Comparison of ENCODE assay signal across 20 mouse cellular contexts in the genomic region with DNA sequence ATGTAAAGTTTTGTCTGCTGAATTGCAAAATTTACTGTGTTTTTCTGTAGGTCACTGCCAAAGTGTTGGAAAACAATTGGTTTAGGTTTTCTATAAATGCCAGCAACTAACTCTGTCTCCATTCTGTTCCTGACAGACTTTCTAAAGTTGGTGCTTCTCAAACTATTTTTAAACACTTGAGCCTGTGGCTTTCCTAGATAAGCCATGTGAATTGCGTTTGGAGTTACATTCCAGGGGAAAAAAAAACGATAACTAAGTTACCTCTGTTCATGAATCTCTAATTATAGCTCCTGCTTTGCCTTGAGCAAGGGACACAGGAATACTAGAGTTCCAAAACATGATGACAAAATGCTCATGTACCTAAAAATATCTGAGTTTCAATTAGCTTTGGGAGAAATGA.
DNase-seq lines count a peak whose midpoint lies in the region; ATAC-seq lines count a peak whose summit lies in the region.
"Had no signal": no experiment of that assay in that cellular context is flagged by ENCODE, and none has a peak within 500 bp of the region (broad histone marks: within the 10 kb centered on the region; RNA-seq: fewer than 3 reads in every experiment).

No protein-coding gene starts in this region.

- H3K27ac ChIP-seq in heart, embryonic 10.5 days, result peak overlapping the region; percentile 67
- no peak overlapping the region; the same call in 1 of the 2 replicates for H3K27ac ChIP-seq in heart, embryonic 12.5 days (ENCODE audit: poor library complexity, severe bottlenecking)
- H3K27ac ChIP-seq in heart, embryonic 15.5 days, result peak overlapping the region; percentile 75
- H3K27ac ChIP-seq: embryonic facial prominence, embryonic 15.5 days; forebrain, embryonic 10.5 days; forebrain, embryonic 15.5 days; hindbrain, embryonic 15.5 days had no signal

- H3K4me3 ChIP-seq in heart, embryonic 10.5 days, result no peak overlapping the region
- H3K4me3 ChIP-seq in heart, embryonic 12.5 days, result no peak overlapping the region
- no peak overlapping the region for H3K4me3 ChIP-seq in heart, embryonic 15.5 days
- H3K4me3 ChIP-seq: embryonic facial prominence, embryonic 15.5 days; erythroblast, embryonic 14.5 days; forebrain, embryonic 10.5 days; forebrain, embryonic 15.5 days; hindbrain, embryonic 15.5 days had no signal

- H3K4me2 ChIP-seq in heart, embryonic 12.5 days, result no peak overlapping the region
- no peak overlapping the region for H3K4me2 ChIP-seq in heart, embryonic 15.5 days
- H3K4me2 ChIP-seq: embryonic facial prominence, embryonic 15.5 days; forebrain, embryonic 15.5 days; hindbrain, embryonic 15.5 days had no signal

- no peaks in the 10 kb centered on the region for H3K4me1 ChIP-seq in heart, embryonic 10.5 days
- H3K4me1 ChIP-seq in heart, embryonic 12.5 days (replicated peaks), result no peaks in the 10 kb centered on the region
- H3K4me1 ChIP-seq in heart, embryonic 15.5 days (replicated peaks), result no peaks in the 10 kb centered on the region
- H3K4me1 ChIP-seq: embryonic facial prominence, embryonic 15.5 days; forebrain, embryonic 10.5 days; forebrain, embryonic 15.5 days; hindbrain, embryonic 15.5 days had no signal

- H3K36me3 ChIP-seq in heart, embryonic 10.5 days, result no peaks in the 10 kb centered on the region
- H3K36me3 ChIP-seq in heart, embryonic 12.5 days, result no peaks in the 10 kb centered on the region
- no peaks in the 10 kb centered on the region for H3K36me3 ChIP-seq in heart, embryonic 15.5 days
- H3K36me3 ChIP-seq: embryonic facial prominence, embryonic 15.5 days; forebrain, embryonic 10.5 days; forebrain, embryonic 15.5 days; hindbrain, embryonic 15.5 days had no signal

- WGBS in heart, embryonic 10.5 days, result 18% methylated on average over 2 of the region's 2 CpGs
- WGBS in heart, embryonic 12.5 days, result 15% methylated on average over 2 of the region's 2 CpGs
- WGBS in heart, embryonic 15.5 days, result 19% methylated on average over 2 of the region's 2 CpGs

- peak; percentile 10 to 40 for DNase-seq in heart, adult 18-20 months
- no peak for DNase-seq in heart, postnatal 36 days
- DNase-seq in heart, embryonic 10.5 days (ENCODE audit: low spot score), result no peak
- DNase-seq in telencephalon, adult 2 months (ENCODE audit: low read depth, low spot score), result peak; percentile 21
- DNase-seq in cerebellum, adult 11-12 months, result no peak
- no peak for DNase-seq in cerebellum, adult 9-10 months
- DNase-seq: adrenal gland, postnatal 10 days; cerebellum, adult 18-20 months; cerebellum, postnatal 10 days; gastrocnemius, postnatal 14 days; kidney, adult 8-10 months had no signal

- intact Hi-C loops in heart, postnatal 36 days (cut with DNase I), result no loop called here

- ATAC-seq in heart, embryonic 12.5 days (ENCODE audit: insufficient number of reproducible peaks, low FRiP score), result no peak
- peak; percentile 69 for ATAC-seq in heart, embryonic 15.5 days (replicated peaks; ENCODE audit: insufficient number of reproducible peaks, insufficient read depth, low FRiP score, low read depth)
- ATAC-seq: forebrain, embryonic 15.5 days; inflammation-experienced regulatory T-cells, adult 6 months; intestine, postnatal 0 days had no signal

- H3K9ac ChIP-seq in heart, embryonic 12.5 days, result no peak overlapping the region
- H3K9ac ChIP-seq in heart, embryonic 15.5 days, result no peak overlapping the region
- H3K9ac ChIP-seq: embryonic facial prominence, embryonic 15.5 days; forebrain, embryonic 15.5 days; hindbrain, embryonic 15.5 days had no signal

- H3K9me3 ChIP-seq in heart, embryonic 10.5 days, result no peaks in the 10 kb centered on the region
- no peaks in the 10 kb centered on the region for H3K9me3 ChIP-seq in heart, embryonic 12.5 days (replicated peaks)
- H3K9me3 ChIP-seq in heart, embryonic 15.5 days (replicated peaks), result no peaks in the 10 kb centered on the region
- H3K9me3 ChIP-seq: embryonic facial prominence, embryonic 15.5 days; forebrain, embryonic 10.5 days; forebrain, embryonic 15.5 days; hindbrain, embryonic 15.5 days had no signal

- no peaks in the 10 kb centered on the region for H3K27me3 ChIP-seq in heart, embryonic 10.5 days (ENCODE audit: insufficient read depth, poor library complexity, severe bottlenecking)
- H3K27me3 ChIP-seq in heart, embryonic 12.5 days (replicated peaks), result no peaks in the 10 kb centered on the region
- H3K27me3 ChIP-seq in heart, embryonic 15.5 days, result no peaks in the 10 kb centered on the region
- H3K27me3 ChIP-seq: embryonic facial prominence, embryonic 15.5 days; forebrain, embryonic 15.5 days; hindbrain, embryonic 15.5 days had no signal

Comparison
In these comparisons a context has a peak if more than half of its experiments do, and no peak if none do; other contexts are left out.
1. DNase-seq: peak in heart, adult 18-20 months (2 of 2) and telencephalon, adult 2 months (single experiment); none in heart, postnatal 36 days (0 of 2), heart, embryonic 10.5 days (single experiment), cerebellum, adult 11-12 months (single experiment) and cerebellum, adult 9-10 months (single experiment).